Mouse (Mus musculus) midbrain, postnatal 0 days (tissue): ENCODE results near the gene Entpd1. TPM values are rescaled to one million over a fixed set of nuclear protein-coding genes. Genes with fewer than 3 reads are reported as not detected.

Source experiments
- ATAC-seq: fragments of 200-750 bp; cut with Nextera tagmentation; 2 replicates; pipeline ENCODE4 v1.8.0; 2017; ENCODE audit warnings: moderate number of reproducible peaks, mild to moderate bottlenecking, moderate TSS enrichment, moderate library complexity; ENCODE audit not compliant: low FRiP score
- DNase-seq: peaks from one replicate; pipeline ENCODE4 v3.0.0-alpha.2; 2015; ENCODE audit warnings: low spot score
- H3K27ac ChIP-seq: fragments of 300-500 bp; sonication (generic); 2 replicates; pipeline ENCODE4 v1.5.1; 2014; ENCODE audit warnings: low read depth, mild to moderate bottlenecking, low read length, mixed read lengths
- H3K27me3 ChIP-seq: fragments of 300-500 bp; sonication (generic); 2 replicates; pipeline ENCODE4 v1.6.1; 2014; ENCODE audit warnings: low read length, control low read depth, mixed read lengths; ENCODE audit not compliant: insufficient read depth
- H3K36me3 ChIP-seq: fragments of 300-500 bp; sonication (generic); 2 replicates; pipeline ENCODE4 v1.6.1; 2014; ENCODE audit warnings: low read length, control low read depth, mixed read lengths; ENCODE audit not compliant: insufficient read depth
- H3K4me1 ChIP-seq: fragments of 300-500 bp; sonication (generic); 2 replicates; pipeline ENCODE4 v1.6.1; 2014; ENCODE audit warnings: mild to moderate bottlenecking, control low read depth, antibody characterized with exemption, low read length, mixed read lengths; ENCODE audit not compliant: insufficient read depth
- H3K4me2 ChIP-seq: fragments of 300-500 bp; sonication (generic); 2 replicates; pipeline ENCODE4 v1.6.1; 2014; ENCODE audit warnings: low read depth, mild to moderate bottlenecking, low read length, mixed read lengths; ENCODE audit not compliant: poor library complexity, severe bottlenecking
- H3K4me3 ChIP-seq: fragments of 300-500 bp; sonication (generic); 2 replicates; pipeline ENCODE4 v1.5.1; 2014; ENCODE audit warnings: low read depth, mild to moderate bottlenecking, low read length, moderate library complexity
- H3K9ac ChIP-seq: fragments of 300-500 bp; sonication (generic); replicated peaks from 2 replicates; pipeline ENCODE4 v1.6.1; 2014; ENCODE audit warnings: mild to moderate bottlenecking, low read length, moderate library complexity, mixed read lengths; ENCODE audit not compliant: poor library complexity, severe bottlenecking
- H3K9me3 ChIP-seq: fragments of 300-500 bp; sonication (generic); 2 replicates; pipeline ENCODE4 v1.6.1; 2016; ENCODE audit warnings: low read length, control low read depth
- CTCF ChIP-seq: IDR thresholded peaks from 2 replicates; pipeline ENCODE4 v1.5.1; 2016; ENCODE audit warnings: antibody characterized with exemption, mild to moderate bottlenecking
- WGBS: fragments of 180-500 bp; shearing (Covaris S2); extraction: QIAGEN DNeasy Blood & Tissue Kit; methylation state at CpG from one replicate; pipeline ENCODE4 v1.1.7; 2014; 5-methylcytosine and 5-hydroxymethylcytosine counted together
- polyA plus RNA-seq: library from polyadenylated mRNA; unstranded; fragments of >200 nt; fragmentation: Nextera tagmentation; extraction: Ambion mirVana; gene quantifications from 2 replicates; pipeline ENCODE4 v1.2.1, GENCODE M21; 2015
- total RNA-seq: library from RNA; depleted of rRNA; stranded (reverse); fragments of >200 nt; gene quantifications from 2 replicates; pipeline ENCODE4 v1.2.3, GENCODE M21; 2014

Entpd1 gene
- total and polyA plus RNA-seq, 2 experiments from 2014 or later = 6.9 to 9.6 TPM

GRCm38 (mm10) chr19:40716981-40717380 is 104.8 kb downstream of the Entpd1 start:
- Histone ChIP-seq H3K27me3 (no peaks in the 10 kb centered on the region), H3K4me3 (no peak overlapping the region), H3K9ac (no peak overlapping the region), H3K36me3 (no peaks in the 10 kb centered on the region), H3K9me3 (no peaks in the 10 kb centered on the region), H3K4me1 (no peaks in the 10 kb centered on the region), H3K4me2 (no peak overlapping the region), H3K27ac (no peak overlapping the region)
- no peak for DNase-seq
- 81% methylated on average over 6 of the region's 6 CpGs for WGBS
- TF ChIP-seq CTCF = no peak
- no peak for ATAC-seq

GRCm38 (mm10) chr19:40719439-40720105 is 107.4 kb downstream of the Entpd1 start:
- H3K9me3 ChIP-seq = no peaks in the 10 kb centered on the region
- H3K36me3 ChIP-seq = no peaks in the 10 kb centered on the region
- no peak overlapping the region for H3K9ac ChIP-seq
- no peak for ATAC-seq
- no peak overlapping the region for H3K4me2 ChIP-seq
- 58% methylated on average over 11 of the region's 11 CpGs for WGBS
- DNase-seq = no peak
- H3K27me3 ChIP-seq = no peaks in the 10 kb centered on the region
- H3K4me1 ChIP-seq = 0 out of 2 replicates have a peak, but pooled peaks cover 2% of the 10 kb centered on the region
- TF ChIP-seq CTCF = no peak
- no peak overlapping the region for H3K27ac ChIP-seq
- H3K4me3 ChIP-seq = no peak overlapping the region

GRCm38 (mm10) chr19:40720381-40720780 is 108.2 kb downstream of the Entpd1 start:
- Histone ChIP-seq H3K36me3 (no peaks in the 10 kb centered on the region), H3K9ac (no peak overlapping the region), H3K4me1 (0 out of 2 replicates have a peak, but pooled peaks cover 2% of the 10 kb centered on the region), H3K4me2 (no peak overlapping the region), H3K27ac (no peak overlapping the region), H3K4me3 (no peak overlapping the region), H3K27me3 (no peaks in the 10 kb centered on the region), H3K9me3 (no peaks in the 10 kb centered on the region)
- no peak for TF ChIP-seq CTCF
- no peak for ATAC-seq
- no peak for DNase-seq
- 90% methylated on average over 12 of the region's 12 CpGs for WGBS

- no peaks in the 10 kb centered on the region for H3K9me3 ChIP-seq
- DNase-seq = peak; percentile 85
- H3K4me1 ChIP-seq = 0 out of 2 replicates have a peak, but pooled peaks cover 2% of the 10 kb centered on the region
- 49% methylated on average over 11 of the region's 11 CpGs for WGBS
- H3K4me2 ChIP-seq = no peak overlapping the region
- no peaks in the 10 kb centered on the region for H3K27me3 ChIP-seq
- no peak overlapping the region for H3K4me3 ChIP-seq
- H3K9ac ChIP-seq = 0 out of 2 replicates have a peak overlapping the region, but pooled peaks have one; percentile 13
- no peaks in the 10 kb centered on the region for H3K36me3 ChIP-seq
- ATAC-seq = peak; percentile 78
- TF ChIP-seq CTCF = peak; percentile 93
- peak overlapping the region; percentile 52; the same call in 1 of the 2 replicates for H3K27ac ChIP-seq
These were observed 110.2 kb downstream of the Entpd1 start for GRCm38 (mm10) chr19:40722137-40723038.

DNA sequence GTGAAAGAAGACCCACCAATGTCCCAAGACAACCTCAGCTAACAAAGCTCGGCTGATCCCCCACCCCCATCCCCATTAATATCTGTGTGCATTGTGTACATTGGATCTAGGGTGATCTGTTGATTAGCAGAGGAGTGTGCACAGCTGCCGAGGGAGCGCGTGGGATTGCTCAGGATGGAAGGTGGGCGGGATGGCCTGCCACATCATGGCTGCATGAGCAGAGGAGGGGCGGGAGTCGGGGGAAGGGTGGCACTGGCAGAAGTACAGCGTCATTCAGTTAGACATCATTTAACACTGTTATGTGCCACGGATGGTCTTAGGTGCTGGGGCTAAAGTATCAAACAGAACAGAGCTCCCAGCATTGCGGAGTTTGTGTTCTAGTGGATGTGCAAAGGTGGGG is 111.3 kb downstream of the Entpd1 start:
- Histone ChIP-seq H3K4me3 (no peak overlapping the region), H3K27me3 (no peaks in the 10 kb centered on the region), H3K9me3 (no peaks in the 10 kb centered on the region), H3K9ac (no peak overlapping the region), H3K4me1 (0 out of 2 replicates have a peak, but pooled peaks cover 2% of the 10 kb centered on the region), H3K27ac (no peak overlapping the region), H3K36me3 (no peaks in the 10 kb centered on the region), H3K4me2 (no peak overlapping the region)
- 60% methylated on average over 10 of the region's 10 CpGs for WGBS
- ATAC-seq = no peak
- TF ChIP-seq CTCF = no peak
- DNase-seq = no peak

DNA sequence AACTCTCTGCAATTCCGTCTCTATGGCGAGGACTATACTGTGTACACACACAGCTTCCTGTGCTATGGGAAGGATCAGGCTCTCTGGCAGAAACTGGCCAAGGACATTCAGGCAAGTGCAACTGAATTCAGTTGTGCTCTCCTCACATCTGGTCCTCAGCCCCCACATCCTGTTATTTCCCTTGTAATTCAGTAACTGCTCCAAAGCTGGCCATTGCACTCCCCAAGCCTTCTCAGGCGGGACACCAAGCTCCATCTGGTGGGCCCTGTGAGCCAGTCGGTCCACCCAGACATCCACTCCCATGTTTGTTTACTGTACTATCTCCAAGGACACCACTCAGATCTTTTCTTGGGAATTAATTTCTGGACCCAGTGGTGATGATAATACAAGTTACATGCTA is 114.0 kb downstream of the Entpd1 start:
- 80% methylated on average over 4 of the region's 4 CpGs for WGBS

More for the DNA sequence above, 114.0 kb downstream of the Entpd1 start:
- no peak overlapping the region for H3K4me2 ChIP-seq
- H3K36me3 ChIP-seq = no peaks in the 10 kb centered on the region
- no peak overlapping the region for H3K9ac ChIP-seq
- TF ChIP-seq CTCF = no peak
- H3K27ac ChIP-seq = no peak overlapping the region
- no peak overlapping the region for H3K4me3 ChIP-seq
- H3K9me3 ChIP-seq = no peaks in the 10 kb centered on the region
- no peaks in the 10 kb centered on the region for H3K27me3 ChIP-seq
- 0 out of 2 replicates have a peak, but pooled peaks cover 2% of the 10 kb centered on the region for H3K4me1 ChIP-seq
- DNase-seq (no peak), ATAC-seq (no peak)
